Mouse (Mus musculus) heart, adult 2 months (tissue): ENCODE measurements around the gene Spata16.

Source experiments
- CTCF ChIP-seq: fragments of 200-600 bp; IDR thresholded peaks from 2 replicates; pipeline ENCODE4 v1.8.1; 2022; ENCODE audit warnings: antibody characterized with exemption, mild to moderate bottlenecking, moderate library complexity
- EP300 ChIP-seq: fragments of 200-500 bp; IDR thresholded peaks from 2 replicates; pipeline ENCODE4 v1.6.1; 2011; ENCODE audit warnings: low read depth, low read length, control low read depth; ENCODE audit not compliant: insufficient read depth

- TF ChIP-seq CTCF (no peak), EP300 (no peak)
Observed at GRCm38 (mm10) chr3:26979603-26980002, 342.2 kb downstream of the Spata16 start.
